In genomic region chr5:149641277-149641892, GRCm38 (mm10) we compare ENCODE assay signal across 1 mouse cellular context.
A peak's percentile ranks its signal among the peaks of the same experiment; 100 is the strongest.
TF ChIP-seq lines count a peak whose summit lies in the region.

No protein-coding gene starts in this region.

TF ChIP-seq in CH12.LX, 34 proteins besides CTCF, POLR2A, EP300 and RAD21 (continued from another document):
- peak; percentile 82 for TF ChIP-seq HCFC1 (IDR thresholded peaks at IDR 0.05; ENCODE audit: low read depth, low read length)
